Mouse (Mus musculus) lung, adult 2 months (tissue): ENCODE measurements around the gene Cplane1.

Experiments
- CTCF ChIP-seq: fragments of 200-500 bp; IDR thresholded peaks from 2 replicates; pipeline ENCODE4 v1.5.1; 2011; ENCODE audit warnings: mild to moderate bottlenecking, low read length, control low read depth; ENCODE audit not compliant: insufficient read depth
- POLR2A ChIP-seq: fragments of 200-500 bp; IDR thresholded peaks from 2 replicates; pipeline ENCODE4 v1.6.1; 2011; ENCODE audit warnings: low read depth, mild to moderate bottlenecking, control low read depth, low read length, borderline replicate concordance; ENCODE audit errors: extremely low read depth

GRCm38 (mm10) chr15:8281701-8282100 lies 112.8 kb downstream of the Cplane1 start:
- TF ChIP-seq CTCF (no peak), POLR2A (no peak)
